Mouse (Mus musculus) E14TG2a.4 (cell line): ENCODE measurements at regions not wholly inside any gene's neighbourhood (a gene's known extent, or its start where the extent isn't known, plus 50 kb on each side); places are given as distances from the start of the nearest gene placed in this dataset.

Experiments
- H3K27me3 ChIP-seq: 2 replicates; pipeline ENCODE4 v1.6.1; 2014; ENCODE audit warnings: low read length, control low read depth; ENCODE audit not compliant: insufficient read depth
- H3K36me3 ChIP-seq: 2 replicates; pipeline ENCODE4 v1.6.1; 2014; ENCODE audit warnings: low read length, control low read depth; ENCODE audit not compliant: insufficient read depth
- H3K4me1 ChIP-seq: replicated peaks from 2 replicates; pipeline ENCODE4 v1.6.1; 2014; ENCODE audit warnings: low read depth, low read length, control low read depth
- H3K4me3 ChIP-seq: replicated peaks from 2 replicates; pipeline ENCODE4 v1.5.1; 2014; ENCODE audit warnings: mild to moderate bottlenecking, low read length
- H3K9me3 ChIP-seq: 2 replicates; pipeline ENCODE4 v1.6.1; 2014; ENCODE audit warnings: low read length, control low read depth
- CTCF ChIP-seq: conservative IDR thresholded peaks from 2 replicates; pipeline ENCODE4 v1.5.1; 2014; ENCODE audit warnings: low read length
- NANOG ChIP-seq: IDR thresholded peaks from 2 replicates; pipeline ENCODE4 v1.6.1; 2014; ENCODE audit warnings: borderline replicate concordance, low read length, mixed read lengths
- POU5F1 ChIP-seq: IDR thresholded peaks from 2 replicates; pipeline ENCODE4 v1.6.1; 2014; ENCODE audit warnings: low read length, borderline replicate concordance

DNA sequence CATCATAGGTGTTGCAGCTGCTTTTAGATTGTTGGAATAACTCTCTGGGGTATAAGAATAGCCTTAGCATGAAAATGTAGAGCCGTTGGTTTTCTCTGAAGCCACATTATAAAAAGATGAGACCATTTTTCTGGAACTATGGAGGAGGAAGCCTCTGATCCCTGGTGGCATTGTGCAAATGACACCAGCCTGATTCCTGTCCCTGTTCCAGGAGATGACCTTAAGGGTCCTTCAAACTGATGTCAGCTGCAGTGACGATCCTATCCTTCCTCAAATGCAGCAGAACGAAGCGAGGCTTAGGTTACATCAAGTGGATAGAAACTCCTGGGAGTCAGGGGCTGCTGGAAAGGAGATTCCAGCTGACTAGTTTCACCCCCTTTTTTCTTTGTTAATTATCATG lies 59.0 kb upstream of the Frmd6 start:
- Histone ChIP-seq H3K9me3 (peaks cover 11% of the 10 kb centered on the region), H3K4me1 (0 out of 2 replicates have a peak, but pooled peaks cover 2% of the 10 kb centered on the region), H3K36me3 (no peaks in the 10 kb centered on the region), H3K4me3 (no peak overlapping the region), H3K27me3 (no peaks in the 10 kb centered on the region)
- TF ChIP-seq CTCF (no peak), POU5F1 (no peak), NANOG (no peak)

DNA sequence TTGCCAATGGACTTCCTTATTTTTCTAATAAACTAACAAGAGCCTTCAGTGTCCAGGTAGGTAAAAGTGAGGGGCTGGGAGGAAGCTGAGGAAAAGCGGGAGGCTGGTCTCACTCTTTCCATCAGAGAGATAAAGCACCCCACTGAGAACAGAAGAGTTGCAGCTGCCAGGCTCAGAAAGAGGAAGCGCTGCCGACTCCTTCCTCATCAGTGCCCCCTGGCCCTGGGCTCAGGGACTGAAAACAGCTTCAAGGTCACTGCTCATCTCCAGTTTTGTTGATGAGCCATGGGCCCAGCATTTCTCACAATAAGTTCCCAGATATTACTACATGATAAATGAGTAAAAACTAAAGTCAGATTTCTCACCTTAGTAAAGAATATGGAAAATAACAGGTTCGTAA lies 57.4 kb upstream of the Frmd6 start:
- Histone ChIP-seq H3K4me3 (no peak overlapping the region), H3K4me1 (0 out of 2 replicates have a peak, but pooled peaks cover 2% of the 10 kb centered on the region)
- TF ChIP-seq POU5F1 = no peak
- TF ChIP-seq CTCF = no peak
- TF ChIP-seq NANOG = no peak

DNA sequence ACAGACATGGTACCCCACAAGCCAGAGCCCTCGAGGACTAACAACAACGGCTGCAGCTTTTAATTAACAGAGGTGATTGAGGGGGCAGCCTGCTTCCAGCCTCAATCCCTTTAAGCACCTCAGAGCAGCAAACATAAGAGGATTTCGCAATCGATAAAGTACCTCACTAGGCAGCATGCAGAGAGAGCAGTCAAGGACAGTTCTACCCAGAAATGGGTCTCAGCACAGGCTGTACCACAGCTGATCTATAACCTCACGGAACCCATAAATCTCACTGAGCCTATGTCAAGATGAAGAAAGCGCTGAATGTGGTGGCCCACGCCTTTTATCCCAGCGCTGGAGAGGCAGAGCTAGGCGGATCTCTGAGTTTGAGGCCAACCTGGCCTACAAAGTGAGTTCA lies 56.6 kb upstream of the Frmd6 start:
- H3K4me3 ChIP-seq = no peak overlapping the region
- TF ChIP-seq NANOG (no peak), CTCF (no peak), POU5F1 (no peak)
- no peaks in the 10 kb centered on the region for H3K27me3 ChIP-seq
- H3K9me3 ChIP-seq = peaks cover 8% of the 10 kb centered on the region
- H3K36me3 ChIP-seq = no peaks in the 10 kb centered on the region
- H3K4me1 ChIP-seq = peaks cover 4% of the 10 kb centered on the region

More for the DNA sequence above, 57.4 kb upstream of the Frmd6 start:
- no peaks in the 10 kb centered on the region for H3K36me3 ChIP-seq
- peaks cover 11% of the 10 kb centered on the region for H3K9me3 ChIP-seq
- H3K27me3 ChIP-seq = no peaks in the 10 kb centered on the region

DNA sequence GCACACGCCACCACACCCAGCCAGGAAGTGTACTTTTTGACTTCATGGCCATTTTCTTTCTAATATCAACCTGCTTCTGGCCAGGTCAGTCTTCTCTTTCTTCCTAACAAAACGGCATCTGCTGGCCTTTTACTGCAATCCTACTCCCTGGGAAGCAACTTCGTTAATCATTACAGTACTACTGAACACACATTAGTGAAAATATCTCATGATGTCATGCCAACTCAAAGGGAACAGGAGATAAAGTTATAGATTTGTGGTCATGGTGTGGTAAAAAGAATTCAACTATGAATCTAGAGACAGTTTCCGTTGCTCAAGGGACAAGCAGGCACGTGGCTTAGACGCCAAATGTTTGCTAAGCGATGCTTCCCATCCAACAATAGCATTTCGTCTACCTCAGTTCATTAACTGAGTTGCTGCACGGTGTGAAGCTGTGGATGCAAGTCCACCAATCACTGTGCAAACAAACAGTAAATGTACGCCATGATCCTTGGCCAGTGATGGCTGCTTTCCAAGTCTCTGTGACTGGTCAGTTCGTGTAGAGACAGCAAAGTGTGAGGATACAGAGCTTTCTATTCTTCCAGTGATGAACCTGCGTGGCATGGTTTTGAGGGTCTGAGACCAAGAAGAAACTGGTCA lies 55.7 kb upstream of the Frmd6 start:
- TF ChIP-seq CTCF (no peak), POU5F1 (no peak), NANOG (no peak)
- Histone ChIP-seq H3K4me3 (no peak overlapping the region), H3K27me3 (no peaks in the 10 kb centered on the region), H3K9me3 (no peaks in the 10 kb centered on the region), H3K36me3 (no peaks in the 10 kb centered on the region), H3K4me1 (peaks cover 11% of the 10 kb centered on the region)

DNA sequence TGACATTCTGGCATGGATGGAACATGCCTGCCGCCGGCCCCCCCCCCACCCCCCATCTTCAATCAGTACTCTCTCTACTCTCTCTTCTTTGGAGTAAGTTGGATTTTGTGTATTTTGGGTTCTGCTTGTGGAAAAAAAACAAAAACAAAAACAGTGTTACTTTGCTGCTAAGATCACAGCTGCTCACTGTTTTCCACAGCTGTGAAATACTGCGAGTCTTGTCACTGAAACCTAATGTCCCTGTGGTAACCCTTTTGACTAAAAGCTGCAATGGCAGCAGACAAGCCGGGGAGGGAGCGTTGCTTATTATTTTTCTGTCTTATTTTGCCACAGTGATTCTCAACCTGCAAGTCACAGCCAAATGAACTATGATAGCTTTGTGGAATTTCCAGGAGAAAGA lies 51.3 kb upstream of the Frmd6 start:
- H3K9me3 ChIP-seq = no peaks in the 10 kb centered on the region
- no peaks in the 10 kb centered on the region for H3K36me3 ChIP-seq

DNA sequence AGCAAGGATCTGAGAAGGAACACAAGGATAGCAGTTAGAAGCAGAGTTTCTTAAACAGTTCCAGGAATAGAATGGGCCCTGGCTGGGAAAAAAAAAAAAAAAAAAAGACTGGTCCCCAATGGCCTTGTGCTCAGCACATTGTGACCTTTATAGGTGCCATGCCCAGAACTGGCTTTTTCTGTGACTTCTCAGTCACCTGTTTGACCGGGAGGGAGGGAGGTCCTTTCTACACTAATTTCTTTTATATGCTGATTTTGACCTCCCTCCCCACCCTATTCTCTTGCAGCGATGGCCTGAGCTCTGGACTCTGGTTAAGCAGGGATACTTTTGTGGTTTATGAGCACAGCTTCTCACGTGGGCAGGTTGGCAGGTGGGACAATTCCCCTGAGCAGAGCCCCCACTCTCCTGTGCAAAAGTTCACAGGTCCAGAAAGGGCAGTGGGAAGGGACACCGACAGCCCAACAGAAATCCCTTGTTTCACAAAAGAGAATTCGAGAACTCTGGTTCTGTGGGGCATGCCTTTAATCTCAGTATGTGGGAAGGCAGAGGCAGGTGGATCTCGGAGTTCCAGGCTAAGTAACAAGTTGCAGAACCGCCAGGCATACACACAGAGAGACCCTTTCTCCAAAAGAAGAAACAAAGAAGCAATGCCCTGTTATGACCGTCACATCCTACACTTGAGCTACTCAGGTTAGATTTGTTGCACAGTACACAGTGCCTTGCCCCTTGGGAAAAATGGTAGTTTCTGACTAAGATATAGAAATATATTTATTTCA lies 50.3 kb upstream of the Frmd6 start:
- H3K27me3 ChIP-seq = no peaks in the 10 kb centered on the region
- H3K4me1 ChIP-seq = peaks cover 57% of the 10 kb centered on the region
- H3K36me3 ChIP-seq = no peaks in the 10 kb centered on the region
- H3K4me3 ChIP-seq = peak overlapping the region; percentile 41; the same call in 1 of the 2 replicates
- H3K9me3 ChIP-seq = no peaks in the 10 kb centered on the region
- TF ChIP-seq NANOG = no peak
- TF ChIP-seq POU5F1 = no peak
- TF ChIP-seq CTCF = no peak

More for the DNA sequence above, 51.3 kb upstream of the Frmd6 start:
- H3K4me3 ChIP-seq = no peak overlapping the region
- peaks cover 55% of the 10 kb centered on the region for H3K4me1 ChIP-seq
- no peaks in the 10 kb centered on the region for H3K27me3 ChIP-seq
- no peak for TF ChIP-seq POU5F1
- TF ChIP-seq CTCF = no peak
- no peak for TF ChIP-seq NANOG
